Mouse (Mus musculus) MEL (cell line): ENCODE measurements at regions not wholly inside any gene's neighbourhood (a gene's known extent, or its start where the extent isn't known, plus 50 kb on each side); places are given as distances from the start of the nearest gene placed in this dataset.

Source experiments
- DNase-seq: peaks from one replicate; pipeline ENCODE4 v3.0.0; 2011; ENCODE audit warnings: low read depth, low spot score
- H3K27ac ChIP-seq: 2 replicates; pipeline ENCODE4 v1.5.1; 2012; ENCODE audit warnings: low read depth, mild to moderate bottlenecking, control low read depth, low read length, moderate library complexity; ENCODE audit not compliant: control insufficient read depth
- H3K27me3 ChIP-seq, 2 experiments: fragments of 150-350 bp in 1 of 2; sonication (generic) in 1 of 2; 2 replicates each; pipeline ENCODE4 v1.6.1; 2012; ENCODE audit warnings: low read length in 2 of 2, mild to moderate bottlenecking in 2 of 2, improper control_type of control experiment in 1 of 2, moderate library complexity in 1 of 2; ENCODE audit not compliant: insufficient read depth in 2 of 2, control insufficient read depth in 1 of 2
- H3K36me3 ChIP-seq, 2 experiments: 2 replicates each; pipeline ENCODE4 v1.6.1; 2012 to 2014; ENCODE audit warnings: low read length in 2 of 2, improper control_type of control experiment in 1 of 2, inconsistent platforms in 1 of 2, mild to moderate bottlenecking in 1 of 2; ENCODE audit not compliant: insufficient read depth in 2 of 2, control insufficient read depth in 1 of 2
- H3K4me1 ChIP-seq, 2 experiments: fragments of 150-350 bp in 1 of 2; sonication (generic) in 1 of 2; 2 replicates each; pipeline ENCODE4 v1.6.1; 2012; ENCODE audit warnings: low read length in 2 of 2, improper control_type of control experiment in 1 of 2, mild to moderate bottlenecking in 1 of 2; ENCODE audit not compliant: insufficient read depth in 2 of 2, control insufficient read depth in 1 of 2
- H3K4me3 ChIP-seq, 2 experiments: fragments of 150-350 bp in 1 of 2; sonication (generic) in 1 of 2; 2 replicates each; pipeline ENCODE4 v1.5.1; 2012; ENCODE audit warnings: low read depth in 2 of 2, low read length in 2 of 2, mild to moderate bottlenecking in 2 of 2, moderate library complexity in 2 of 2, control low read depth in 1 of 2, improper control_type of control experiment in 1 of 2; ENCODE audit not compliant: control insufficient read depth in 1 of 2, insufficient read depth in 1 of 2
- H3K79me2 ChIP-seq: 2 replicates; pipeline ENCODE4 v1.6.1; 2012; ENCODE audit warnings: mild to moderate bottlenecking, low read length, moderate library complexity; ENCODE audit not compliant: control insufficient read depth, poor library complexity, insufficient read depth
- H3K9ac ChIP-seq: 2 replicates; pipeline ENCODE4 v1.6.1; 2012; ENCODE audit warnings: low read depth, mild to moderate bottlenecking, control low read depth, low read length, moderate library complexity; ENCODE audit not compliant: control insufficient read depth, poor library complexity, severe bottlenecking
- H3K9me3 ChIP-seq: fragments of 150-350 bp; sonication (generic); replicated peaks from 2 replicates; pipeline ENCODE4 v1.6.1; 2012; ENCODE audit warnings: mild to moderate bottlenecking, low read length, improper control_type of control experiment, moderate library complexity; ENCODE audit not compliant: insufficient read depth
- CHD2 ChIP-seq: IDR thresholded peaks from 2 replicates; pipeline ENCODE4 v1.6.1; 2011; ENCODE audit warnings: low read length, improper control_type of control experiment
- E2F4 ChIP-seq: IDR thresholded peaks from 2 replicates; pipeline ENCODE4 v1.6.1; 2011; ENCODE audit warnings: low read depth, low read length, improper control_type of control experiment, borderline replicate concordance
- ETS1 ChIP-seq: IDR thresholded peaks from 2 replicates; pipeline ENCODE4 v1.6.1; 2012; ENCODE audit warnings: low read depth, mild to moderate bottlenecking, inconsistent platforms, low read length, improper control_type of control experiment, moderate library complexity
- GABPA ChIP-seq: IDR thresholded peaks from 2 replicates; pipeline ENCODE4 v1.6.1; 2012; ENCODE audit warnings: low read depth, mild to moderate bottlenecking, inconsistent platforms, low read length, improper control_type of control experiment, moderate library complexity
- GATA1 ChIP-seq: IDR thresholded peaks from 2 replicates; pipeline ENCODE4 v1.6.1; 2011; ENCODE audit warnings: low read depth, low read length, improper control_type of control experiment
- HCFC1 ChIP-seq: IDR thresholded peaks from 2 replicates; pipeline ENCODE4 v1.6.1; 2012; ENCODE audit warnings: low read depth, mild to moderate bottlenecking, inconsistent platforms, low read length, improper control_type of control experiment, moderate library complexity
- KAT2A ChIP-seq: conservative IDR thresholded peaks from 2 replicates; pipeline ENCODE4 v1.6.1; 2012; ENCODE audit warnings: low read depth, low read length, improper control_type of control experiment, inconsistent platforms
- MAFK ChIP-seq: IDR thresholded peaks from 2 replicates; pipeline ENCODE4 v1.6.1; 2011; ENCODE audit warnings: low read depth, mild to moderate bottlenecking, low read length, improper control_type of control experiment, borderline replicate concordance
- MAX ChIP-seq: IDR thresholded peaks from 2 replicates; pipeline ENCODE4 v1.6.1; 2011; ENCODE audit warnings: low read length, improper control_type of control experiment
- MXI1 ChIP-seq: IDR thresholded peaks from 2 replicates; pipeline ENCODE4 v1.6.1; 2011; ENCODE audit warnings: mild to moderate bottlenecking, low read depth, low read length, improper control_type of control experiment
- MYB ChIP-seq: IDR thresholded peaks from 2 replicates; pipeline ENCODE4 v1.6.1; 2011; ENCODE audit warnings: mild to moderate bottlenecking, low read depth, low read length, improper control_type of control experiment
- POLR2AphosphoS2 ChIP-seq: IDR thresholded peaks from 2 replicates; pipeline ENCODE4 v1.6.1; 2011; ENCODE audit warnings: low read length, improper control_type of control experiment
- POLR2AphosphoS5 ChIP-seq: IDR thresholded peaks from 2 replicates; pipeline ENCODE4 v1.6.1; 2012; ENCODE audit warnings: low read depth, borderline replicate concordance, mild to moderate bottlenecking, inconsistent platforms, low read length, moderate library complexity, mixed read lengths
- RAD21 ChIP-seq: IDR thresholded peaks from 2 replicates; pipeline ENCODE4 v1.6.1; 2011; ENCODE audit warnings: mild to moderate bottlenecking, low read depth, low read length, improper control_type of control experiment
- SMC3 ChIP-seq: IDR thresholded peaks from 2 replicates; pipeline ENCODE4 v1.6.1; 2011; ENCODE audit warnings: low read depth, low read length, improper control_type of control experiment
- UBTF ChIP-seq: IDR thresholded peaks from 2 replicates; pipeline ENCODE4 v1.6.1; 2012; ENCODE audit warnings: low read depth, mild to moderate bottlenecking, inconsistent platforms, low read length, improper control_type of control experiment, moderate library complexity, borderline replicate concordance; ENCODE audit not compliant: insufficient read depth
- USF1 ChIP-seq: IDR thresholded peaks from 2 replicates; pipeline ENCODE4 v1.6.1; 2014; ENCODE audit warnings: low read depth, mild to moderate bottlenecking, inconsistent platforms, low read length, improper control_type of control experiment, moderate library complexity

GRCm38 (mm10) chr8:89721684-89722305 is 626.3 kb downstream of the Tox3 start:
- no peaks in the 10 kb centered on the region for H3K4me1 ChIP-seq
- TF ChIP-seq GATA1 (no peak), GABPA (no peak), KAT2A (no peak), MAX (no peak), MXI1 (no peak), MYB (no peak), E2F4 (no peak), SMC3 (no peak), MAFK (no peak), RAD21 (no peak), ETS1 (no peak), USF1 (no peak), CHD2 (no peak)
- no peaks in the 10 kb centered on the region for H3K9me3 ChIP-seq
- H3K27ac ChIP-seq = no peak overlapping the region
- no peak overlapping the region for H3K4me3 ChIP-seq
- no peaks in the 10 kb centered on the region for H3K27me3 ChIP-seq
- no peaks in the 10 kb centered on the region for H3K79me2 ChIP-seq
- DNase-seq = no peak
- no peaks in the 10 kb centered on the region for H3K36me3 ChIP-seq
- no peak overlapping the region for H3K9ac ChIP-seq

- no peaks in the 10 kb centered on the region for H3K27me3 ChIP-seq
- no peak for DNase-seq
- TF ChIP-seq POLR2AphosphoS2 (no peak), GATA1 (no peak), HCFC1 (no peak), POLR2AphosphoS5 (no peak), UBTF (no peak)
Measured at GRCm38 (mm10) chr8:89713880-89714279, 634.3 kb downstream of the Tox3 start.

More at GRCm38 (mm10) chr8:89713880-89714279, 634.3 kb downstream of the Tox3 start:
- H3K79me2 ChIP-seq = no peaks in the 10 kb centered on the region
- no peaks in the 10 kb centered on the region for H3K4me1 ChIP-seq
- no peak overlapping the region for H3K4me3 ChIP-seq
- no peaks in the 10 kb centered on the region for H3K9me3 ChIP-seq
- no peak overlapping the region for H3K27ac ChIP-seq
- no peaks in the 10 kb centered on the region for H3K36me3 ChIP-seq
- H3K9ac ChIP-seq = no peak overlapping the region
